Mouse (Mus musculus) embryonic facial prominence, embryonic 13.5 days (tissue): ENCODE measurements around the gene Gm11007. TPM values are rescaled to one million over a fixed set of nuclear protein-coding genes. Genes with fewer than 3 reads are reported as not detected.
"Not testable (repeated sequence)": the region's sequence is repeated elsewhere in the genome, so short reads cannot be mapped to it uniquely, and the experiment has no call there.

Source experiments
- ATAC-seq: fragments of 200-750 bp; cut with Nextera tagmentation; 2 replicates; pipeline ENCODE4 v1.8.0; 2017; ENCODE audit warnings: low read depth; ENCODE audit not compliant: insufficient number of reproducible peaks, insufficient read depth, low FRiP score, low TSS enrichment
- H3K27ac ChIP-seq: fragments of 300-500 bp; sonication (generic); 2 replicates; pipeline ENCODE4 v1.5.1; 2015; ENCODE audit warnings: moderate library complexity, mild to moderate bottlenecking, inconsistent platforms
- H3K27me3 ChIP-seq: fragments of 300-500 bp; sonication (generic); 2 replicates; pipeline ENCODE4 v1.6.1; 2015; ENCODE audit warnings: mild to moderate bottlenecking, inconsistent platforms
- H3K36me3 ChIP-seq: fragments of 300-500 bp; sonication (generic); 2 replicates; pipeline ENCODE4 v1.6.1; 2015; ENCODE audit warnings: mild to moderate bottlenecking, inconsistent platforms
- H3K4me1 ChIP-seq: fragments of 300-500 bp; sonication (generic); 2 replicates; pipeline ENCODE4 v1.6.1; 2015; ENCODE audit warnings: inconsistent platforms
- H3K4me2 ChIP-seq: fragments of 300-500 bp; sonication (generic); 2 replicates; pipeline ENCODE4 v1.6.1; 2015; ENCODE audit warnings: moderate library complexity, mild to moderate bottlenecking, inconsistent platforms
- H3K4me3 ChIP-seq: fragments of 300-500 bp; sonication (generic); 2 replicates; pipeline ENCODE4 v1.5.1; 2015; ENCODE audit warnings: mild to moderate bottlenecking, inconsistent platforms
- H3K9ac ChIP-seq: fragments of 300-500 bp; sonication (generic); 2 replicates; pipeline ENCODE4 v1.6.1; 2015; ENCODE audit warnings: mild to moderate bottlenecking, inconsistent platforms
- H3K9me3 ChIP-seq: fragments of 300-500 bp; sonication (generic); 2 replicates; pipeline ENCODE4 v1.6.1; 2016; ENCODE audit warnings: inconsistent platforms
- WGBS: fragments of 180-500 bp; shearing (Covaris S2); methylation state at CpG from one replicate; pipeline ENCODE4 v1.1.7; 2015; ENCODE audit warnings: mixed read lengths; 5-methylcytosine and 5-hydroxymethylcytosine counted together
- polyA plus RNA-seq: library from polyadenylated mRNA; unstranded; fragments of >200 nt; fragmentation: Nextera tagmentation; extraction: Ambion mirVana; gene quantifications from 2 replicates; pipeline ENCODE4 v1.2.1, GENCODE M21; 2015

Gm11007 gene
- not detected in 2 replicates for polyA plus RNA-seq

DNA sequence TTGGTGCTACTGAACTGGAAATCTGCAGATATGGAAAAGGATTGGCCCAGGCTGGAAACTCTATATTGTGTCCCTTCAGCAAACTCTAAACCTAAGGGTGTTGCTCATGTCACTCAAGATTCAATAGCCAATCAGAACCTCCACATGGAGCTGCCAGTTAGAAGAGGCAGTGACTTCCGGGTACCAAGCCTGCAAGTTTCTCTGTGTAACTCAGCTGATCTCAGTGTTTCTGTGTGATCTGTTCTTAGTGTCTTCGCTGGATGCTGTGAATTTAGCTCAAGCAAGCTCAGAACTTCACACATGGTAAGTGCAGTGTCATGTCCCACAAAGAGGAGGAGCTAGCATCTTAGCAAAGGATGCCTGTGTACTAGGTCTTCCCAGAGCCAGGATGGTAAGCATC lies at the start of gene Gm11007:
Gm11007 (plus strand) TSS at position 301 of the 400 bp plus-strand sequence.
- not testable (repeated sequence) for H3K4me3 ChIP-seq, H3K4me2 ChIP-seq, H3K4me1 ChIP-seq, H3K9me3 ChIP-seq, H3K9ac ChIP-seq, H3K27me3 ChIP-seq, H3K27ac ChIP-seq, H3K36me3 ChIP-seq, ATAC-seq
- no CpG with 5 or more reads among the region's 2 CpGs for WGBS

Other genes starting within 250 kb of the Gm11007 start
- 11.0 and 12.3 TPM in 2 replicates for gene Gm4724, start 208.2 kb upstream of the Gm11007 start, polyA plus RNA-seq
- gene Zfp965, start 174.0 kb upstream of the Gm11007 start, polyA plus RNA-seq = 7.1 and 8.0 TPM in 2 replicates
- 11.1 and 20.4 TPM in 2 replicates for gene Zfp969, start 59.7 kb downstream of the Gm11007 start, polyA plus RNA-seq
- not detected in 2 replicates for gene Gm2007, start 97.6 kb downstream of the Gm11007 start, polyA plus RNA-seq
- 3.1 TPM in 1 of 2 replicates, not detected in the other for gene Gm14288, start 157.1 kb downstream of the Gm11007 start, polyA plus RNA-seq
- 24.6 and 25.5 TPM in 2 replicates for gene Gm6710, start 225.2 kb downstream of the Gm11007 start, polyA plus RNA-seq